Mouse (Mus musculus) testis, adult 2 months (tissue): ENCODE data around the gene Adipor2.

Source experiments
- CTCF ChIP-seq: fragments of 200-500 bp; IDR thresholded peaks from 2 replicates; pipeline ENCODE4 v1.5.1; 2012; ENCODE audit warnings: low read depth, mild to moderate bottlenecking, inconsistent platforms, low read length, moderate library complexity; ENCODE audit not compliant: control insufficient read depth, insufficient read depth, insufficient replicate concordance
- POLR2A ChIP-seq: fragments of 200-500 bp; IDR thresholded peaks from 2 replicates; pipeline ENCODE4 v1.6.1; 2012; ENCODE audit warnings: low read depth, mild to moderate bottlenecking, inconsistent platforms, low read length, moderate library complexity; ENCODE audit not compliant: control insufficient read depth

DNA sequence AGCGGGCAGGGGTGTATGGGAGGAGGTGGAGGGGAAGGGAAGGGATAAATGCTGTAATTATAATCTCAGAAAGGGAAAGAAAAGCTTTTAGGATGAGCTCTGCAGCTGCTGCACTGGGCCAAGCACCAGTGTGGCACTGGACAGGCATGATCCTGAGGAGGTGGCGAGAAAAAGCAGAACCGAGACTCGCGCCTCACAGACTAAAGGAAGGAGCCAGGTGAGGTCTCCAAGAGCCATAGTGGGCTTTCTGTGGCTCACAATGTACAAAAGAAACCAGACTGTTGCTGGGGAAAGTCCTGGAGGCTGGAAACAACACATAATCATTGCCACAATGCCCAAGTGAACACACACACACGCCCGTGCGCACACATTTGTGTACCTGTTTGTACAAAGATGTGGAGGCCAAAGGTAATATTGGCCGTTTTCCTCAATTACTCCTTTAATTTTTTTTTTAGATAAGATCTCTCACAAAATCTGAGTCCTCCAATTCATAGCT, 66.8 kb downstream of the Adipor2 start:
- TF ChIP-seq CTCF (no peak), POLR2A (no peak)
